Mouse (Mus musculus) embryo, embryonic 10 days (tissue): ENCODE data around the gene Loxl3.

Source experiments
- DNase-seq: peaks from one replicate; pipeline ENCODE4 v3.0.0-alpha.2; 2015; ENCODE audit warnings: low spot score

Gene Loxl3

DNA sequence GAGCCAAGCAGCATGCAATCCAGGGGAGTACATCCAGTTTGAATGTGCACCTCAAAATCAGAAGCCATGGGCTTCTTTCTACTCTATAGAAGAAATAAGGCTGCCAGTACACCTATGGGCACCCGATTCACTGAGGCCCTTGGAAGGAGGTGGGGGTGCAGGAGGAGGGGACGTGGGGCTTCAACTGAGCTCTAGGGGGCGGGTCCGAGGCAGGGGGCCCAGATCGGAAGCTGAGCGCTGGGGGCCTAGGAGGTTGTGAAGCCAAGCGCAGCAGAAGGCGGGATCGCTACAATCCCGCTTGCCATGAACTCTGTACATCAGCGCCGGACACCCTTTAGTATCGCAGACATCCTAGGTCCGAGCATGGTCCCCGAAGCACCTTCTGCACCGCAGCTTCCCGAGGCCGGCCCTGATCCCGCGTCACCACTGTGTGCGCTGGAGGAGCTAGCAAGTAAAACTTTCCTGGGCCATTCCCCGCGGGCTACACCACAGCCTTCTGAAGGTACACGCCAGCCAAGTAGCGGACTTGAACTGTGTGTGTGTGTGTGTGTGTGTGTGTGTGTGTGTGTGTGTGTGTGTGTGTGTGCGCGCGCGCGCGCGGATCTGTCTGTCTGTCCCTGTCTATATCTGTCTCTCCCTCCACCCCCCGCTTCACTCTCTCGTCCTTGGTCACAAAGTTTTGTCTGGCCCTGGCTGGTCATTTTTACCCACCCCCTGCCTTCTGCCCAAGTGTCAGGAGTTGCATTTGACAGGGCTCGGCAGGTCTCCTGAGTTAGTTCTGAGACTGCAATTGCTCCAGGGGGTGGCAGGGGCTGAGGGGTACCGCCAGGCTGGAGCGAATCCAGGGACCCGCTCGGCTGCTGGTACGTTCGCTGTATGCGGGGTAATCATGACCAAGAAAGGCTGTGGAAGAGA, 52.4 kb downstream of the Loxl3 start, which contains the start of gene Lbx2:
Gene Lbx2, plus strand, starts transcription at position 247 of the 915 bp plus-strand sequence.
- DNase-seq: no peak

DNA sequence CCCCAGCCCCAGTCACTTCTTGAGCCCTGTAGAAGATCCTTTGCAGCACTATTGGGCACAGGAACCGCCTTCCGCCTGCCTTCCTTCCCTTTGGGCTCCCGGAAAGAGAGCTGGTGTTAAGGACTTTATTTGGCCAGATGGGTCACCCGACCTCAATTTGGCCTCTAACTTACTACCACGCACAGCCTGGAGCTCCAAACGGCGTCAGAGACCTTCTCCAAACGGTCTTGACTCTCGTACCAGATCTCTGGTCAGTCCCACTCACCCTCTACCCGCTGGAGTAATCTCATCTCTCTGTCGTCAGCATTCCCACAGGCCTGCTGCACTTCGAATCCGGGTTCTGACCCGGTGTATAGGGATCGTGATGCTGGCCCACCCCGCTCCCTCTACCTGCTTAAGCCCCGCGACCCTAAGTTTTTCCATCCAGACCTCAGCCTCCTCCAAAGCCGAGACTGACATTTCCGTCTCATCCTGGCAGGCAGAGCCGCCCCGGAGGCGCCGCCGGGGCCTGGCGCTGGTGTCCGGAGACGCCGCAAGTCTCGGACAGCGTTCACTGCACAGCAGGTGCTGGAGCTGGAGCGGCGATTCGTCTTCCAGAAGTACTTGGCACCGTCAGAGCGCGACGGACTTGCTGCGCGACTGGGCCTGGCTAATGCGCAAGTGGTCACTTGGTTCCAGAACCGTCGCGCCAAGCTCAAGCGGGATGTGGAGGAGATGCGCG, 53.4 kb downstream of the Loxl3 start:
- DNase-seq: peak; percentile 49

DNA sequence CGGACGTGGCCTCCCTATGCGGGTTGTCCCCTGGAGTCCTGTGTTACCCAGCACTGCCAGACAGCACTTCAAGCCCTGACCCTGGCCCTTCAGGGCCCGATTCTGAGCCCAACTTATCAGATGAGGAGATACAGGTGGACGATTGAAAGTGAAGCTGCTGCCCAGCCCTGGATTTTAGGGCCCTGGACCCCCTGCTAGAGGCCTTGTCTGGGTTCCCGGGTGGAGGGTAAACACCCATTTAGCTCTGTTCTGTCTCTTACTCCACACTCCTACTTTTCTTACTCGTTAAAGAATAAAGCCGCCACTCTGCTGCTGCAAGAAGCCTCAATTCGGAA, 53.9 kb downstream of the Loxl3 start:
- DNase-seq: no peak

DNA sequence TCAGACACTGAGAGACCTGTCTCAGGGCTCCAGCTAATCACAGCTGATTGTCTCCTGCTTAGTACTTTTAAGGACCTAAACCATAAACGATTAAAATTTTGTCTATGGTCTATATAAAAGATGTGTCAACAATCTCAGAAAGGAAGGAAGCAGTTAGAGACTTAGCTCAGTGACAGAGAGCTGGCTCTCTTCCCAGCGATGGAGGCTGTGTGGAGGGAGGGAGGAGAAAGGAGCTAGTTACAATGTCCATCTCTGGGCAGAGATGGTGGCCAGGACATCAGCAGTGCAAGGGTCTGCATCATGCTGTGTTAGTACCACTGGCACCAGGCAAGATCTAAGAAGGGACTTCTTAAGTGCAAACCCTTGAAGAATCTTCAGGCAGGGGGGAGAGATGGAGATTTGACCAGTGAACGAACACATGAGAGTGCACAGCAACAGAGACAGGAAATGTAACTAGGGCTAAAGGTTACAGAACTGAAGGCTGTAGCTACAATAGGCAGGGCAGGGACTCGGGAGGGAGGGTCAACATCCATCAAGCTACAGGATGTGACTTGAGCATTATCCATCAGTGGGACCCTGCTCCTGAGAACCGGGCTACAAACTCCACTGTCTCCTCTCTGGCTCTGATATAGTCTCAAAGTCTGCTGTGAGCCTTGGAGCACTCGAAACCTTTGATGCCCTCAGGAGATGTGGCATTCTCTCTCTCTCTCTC, 58.6 kb downstream of the Loxl3 start:
- peak; percentile 3 for DNase-seq

DNA sequence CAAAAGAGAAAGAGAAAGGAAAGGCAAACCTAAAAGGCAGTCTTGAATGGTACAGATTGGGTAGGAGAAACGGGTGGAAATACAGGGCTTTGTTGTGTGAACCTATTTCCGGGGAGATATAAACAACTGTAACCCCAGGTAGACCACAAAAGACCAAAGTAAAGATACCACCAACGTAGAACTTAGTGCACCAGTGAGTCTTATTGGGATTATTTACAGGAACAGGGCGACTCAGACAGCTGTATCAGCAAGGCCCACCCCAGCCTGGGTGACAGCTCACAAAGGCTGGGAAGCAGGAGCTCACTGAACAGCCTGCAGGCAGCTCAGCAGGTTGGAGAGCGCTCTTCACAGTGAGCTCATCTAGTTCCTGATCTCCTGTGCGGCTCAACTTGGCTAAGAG, 62.0 kb downstream of the Loxl3 start:
- DNase-seq: peak; percentile 3

DNA sequence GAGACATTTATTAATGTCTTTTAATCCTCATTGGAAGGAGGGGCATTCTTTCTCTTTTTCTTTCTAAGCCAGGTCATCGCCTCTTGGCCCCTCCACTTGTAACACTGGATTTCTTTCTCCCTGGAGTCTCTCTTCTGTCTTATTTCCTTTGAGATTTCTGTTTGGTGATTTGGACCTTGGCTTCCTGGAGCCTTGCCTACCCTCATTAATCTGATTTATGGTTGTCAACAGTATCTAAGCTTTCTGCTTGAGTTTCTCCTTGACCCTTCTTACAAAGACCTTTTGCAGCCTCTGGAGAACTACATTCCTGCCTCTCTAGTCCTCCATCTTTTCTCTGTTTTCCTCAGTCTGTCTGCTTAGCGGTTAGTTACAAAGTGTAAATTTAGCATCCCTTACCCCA, 64.4 kb downstream of the Loxl3 start:
- DNase-seq: peak; percentile 2

DNA sequence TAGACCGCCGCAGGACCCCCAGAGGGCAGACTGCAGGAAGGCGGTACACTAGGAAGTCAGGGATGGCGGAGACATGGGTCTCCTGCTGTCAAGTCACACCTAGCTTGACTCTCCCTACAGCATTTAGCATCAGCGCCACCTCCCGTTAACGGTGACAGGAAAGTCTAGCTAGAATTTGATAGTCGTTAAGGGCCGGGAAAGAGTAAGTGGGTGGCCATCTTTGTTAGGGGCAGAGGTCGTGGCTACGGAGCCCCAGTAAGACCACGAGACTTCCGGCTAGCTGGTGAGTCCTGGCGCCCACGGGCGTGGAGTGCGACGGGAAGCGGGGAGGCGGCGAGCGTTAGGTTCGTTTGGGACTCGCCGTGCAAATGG, 67.3 kb downstream of the Loxl3 start, which contains the start of the genes Ccdc142 and Gm42688:
Gene Ccdc142, plus strand, starts transcription at position 286 of the 372 bp plus-strand sequence.
Gene Gm42688, plus strand, starts transcription at position 302 of the 372 bp plus-strand sequence.
- DNase-seq: peak; percentile 94

DNA sequence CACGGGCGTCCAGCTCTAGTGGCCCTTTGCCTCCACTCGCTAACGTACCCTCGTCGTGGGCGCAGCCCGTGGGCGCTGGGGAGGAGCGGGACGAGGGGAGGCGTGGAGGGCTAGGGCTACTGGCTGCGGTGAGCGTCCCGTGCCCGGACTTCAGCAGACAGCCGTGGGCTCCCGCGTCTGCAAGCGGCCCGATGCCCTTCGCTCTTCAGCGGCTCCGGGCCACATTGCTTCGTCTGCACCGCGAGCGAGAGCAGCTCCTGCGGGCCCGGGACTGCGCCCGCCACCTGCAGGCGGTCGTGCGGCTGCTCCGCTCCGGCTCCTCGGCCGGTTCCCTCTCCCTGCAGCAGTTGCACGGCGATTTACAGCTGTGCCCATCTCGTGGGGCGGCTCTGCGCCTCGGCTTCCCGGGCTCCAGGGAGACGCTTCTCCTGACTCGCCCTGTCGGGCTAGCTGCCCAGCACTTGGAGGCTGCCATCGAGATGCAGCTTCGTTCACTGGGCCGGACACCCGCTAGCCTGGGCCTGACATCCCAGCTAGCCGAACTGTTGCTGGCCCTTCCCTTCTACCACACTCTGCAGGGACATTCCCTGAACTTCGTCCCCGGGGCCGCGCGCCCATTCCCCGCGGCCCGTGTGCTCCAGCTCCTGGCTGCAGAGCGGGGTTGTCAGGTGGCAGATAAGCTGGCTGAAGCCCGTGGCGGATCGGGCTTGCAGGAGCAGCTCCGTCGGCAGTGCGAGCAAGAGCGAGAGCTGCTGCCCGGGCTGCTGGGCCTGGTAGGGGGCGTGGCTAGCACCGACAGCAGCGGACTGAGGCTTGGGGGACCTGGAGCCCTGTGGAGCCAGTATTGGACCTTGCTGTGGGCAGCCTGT, 67.9 kb downstream of the Loxl3 start:
- DNase-seq: peak; percentile 80
